Mouse (Mus musculus) forebrain, embryonic 13.5 days (tissue): Measurements from ENCODE around the gene Dvl3. TPM values are rescaled to one million over a fixed set of nuclear protein-coding genes. Genes with fewer than 3 reads are reported as not detected.

Experiments
- ATAC-seq: fragments of 200-750 bp; cut with Nextera tagmentation; 2 replicates; pipeline ENCODE4 v1.8.0; 2017
- H3K27ac ChIP-seq: fragments of 300-500 bp; sonication (generic); 2 replicates; pipeline ENCODE4 v1.5.1; 2015; ENCODE audit warnings: inconsistent platforms, mild to moderate bottlenecking, moderate library complexity
- H3K27me3 ChIP-seq: fragments of 300-500 bp; sonication (generic); 2 replicates; pipeline ENCODE4 v1.6.1; 2015; ENCODE audit warnings: mild to moderate bottlenecking, inconsistent platforms
- H3K36me3 ChIP-seq: fragments of 300-500 bp; sonication (generic); 2 replicates; pipeline ENCODE4 v1.6.1; 2015; ENCODE audit warnings: mild to moderate bottlenecking, inconsistent platforms; ENCODE audit not compliant: poor library complexity, severe bottlenecking
- H3K4me1 ChIP-seq: fragments of 300-500 bp; sonication (generic); 2 replicates; pipeline ENCODE4 v1.6.1; 2015; ENCODE audit warnings: inconsistent platforms
- H3K4me2 ChIP-seq: fragments of 300-500 bp; sonication (generic); 2 replicates; pipeline ENCODE4 v1.6.1; 2015; ENCODE audit warnings: inconsistent platforms, mild to moderate bottlenecking, moderate library complexity
- H3K4me3 ChIP-seq: fragments of 300-500 bp; sonication (generic); 2 replicates; pipeline ENCODE4 v1.5.1; 2015; ENCODE audit warnings: mild to moderate bottlenecking, inconsistent platforms
- H3K9ac ChIP-seq: fragments of 300-500 bp; sonication (generic); 2 replicates; pipeline ENCODE4 v1.6.1; 2015; ENCODE audit warnings: mild to moderate bottlenecking, inconsistent platforms
- H3K9me3 ChIP-seq: fragments of 300-500 bp; sonication (generic); replicated peaks from 2 replicates; pipeline ENCODE4 v1.6.1; 2016; ENCODE audit warnings: inconsistent platforms
- WGBS: fragments of 180-500 bp; shearing (Covaris S2); methylation state at CpG from one replicate; pipeline ENCODE4 v1.1.7; 2015; 5-methylcytosine and 5-hydroxymethylcytosine counted together
- polyA plus RNA-seq: library from polyadenylated mRNA; unstranded; fragments of >200 nt; fragmentation: Nextera tagmentation; extraction: Ambion mirVana; gene quantifications from 2 replicates; pipeline ENCODE4 v1.2.1, GENCODE M21; 2015

Gene Dvl3
- polyA plus RNA-seq, 1 experiment from 2014 or later: 31.4 TPM

- WGBS: 96% methylated on average over 5 of the region's 5 CpGs
- H3K4me2 ChIP-seq: no peak overlapping the region
- H3K9me3 ChIP-seq: no peaks in the 10 kb centered on the region
- no peak for ATAC-seq
- no peak overlapping the region for H3K9ac ChIP-seq
- H3K27me3 ChIP-seq: no peaks in the 10 kb centered on the region
- peaks cover 18% of the 10 kb centered on the region for H3K4me1 ChIP-seq
- H3K36me3 ChIP-seq: peaks cover 58% of the 10 kb centered on the region
- H3K4me3 ChIP-seq: no peak overlapping the region
- H3K27ac ChIP-seq: no peak overlapping the region
Observed at GRCm38 (mm10) chr16:20551691-20552090, 34.9 kb downstream of the Dvl3 start.

DNA sequence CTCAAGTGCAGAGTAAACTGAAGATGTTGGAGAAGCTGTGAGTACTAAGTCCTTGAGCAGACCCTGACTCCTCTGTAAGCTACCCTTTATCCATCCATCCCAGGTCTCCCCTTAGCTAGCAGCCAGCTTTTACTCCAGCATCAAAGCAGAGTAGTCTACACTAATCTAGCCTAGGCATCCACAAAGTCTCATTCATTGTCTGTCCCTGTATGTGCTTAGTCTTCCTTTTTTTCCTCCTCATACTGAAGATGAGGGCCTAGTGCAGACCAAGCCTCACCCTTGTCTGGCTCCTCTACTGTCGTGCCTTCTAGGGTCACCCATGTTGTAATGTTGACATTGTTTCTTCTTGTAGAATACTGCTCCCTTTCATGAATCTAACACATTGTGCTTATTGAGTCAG, 35.8 kb downstream of the Dvl3 start:
- Histone ChIP-seq H3K36me3 (peaks cover 62% of the 10 kb centered on the region), H3K4me2 (no peak overlapping the region), H3K4me1 (peaks cover 16% of the 10 kb centered on the region), H3K27me3 (no peaks in the 10 kb centered on the region), H3K9me3 (no peaks in the 10 kb centered on the region), H3K27ac (no peak overlapping the region), H3K9ac (no peak overlapping the region; the same call in 1 of the 2 replicates), H3K4me3 (no peak overlapping the region)
- WGBS: 86% methylated on average over 1 of the region's 1 CpGs
- ATAC-seq: no peak

DNA sequence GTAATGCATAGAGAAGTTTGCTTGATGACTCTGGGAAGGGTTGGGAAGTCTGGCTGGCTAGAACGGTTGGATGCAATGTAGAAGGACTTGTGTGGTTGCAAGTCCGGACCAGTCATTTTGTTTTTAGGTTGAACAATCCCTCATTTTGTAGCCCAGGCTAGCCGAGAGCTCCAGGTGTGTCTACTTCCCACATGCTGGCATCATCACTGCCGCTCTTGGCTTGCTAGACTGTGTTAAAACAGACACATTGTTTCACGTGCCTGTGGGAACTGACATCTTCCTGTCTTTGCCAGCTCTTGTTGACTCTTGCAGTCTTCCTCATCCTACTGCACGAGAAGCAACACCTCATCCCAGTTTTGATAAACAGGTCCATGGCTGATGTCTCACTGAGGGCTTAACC, 38.2 kb downstream of the Dvl3 start:
- no peaks in the 10 kb centered on the region for H3K9me3 ChIP-seq
- H3K9ac ChIP-seq: no peak overlapping the region
- no peak overlapping the region for H3K4me3 ChIP-seq
- no peaks in the 10 kb centered on the region for H3K4me1 ChIP-seq
- no peaks in the 10 kb centered on the region for H3K27me3 ChIP-seq
- 91% methylated on average over 6 of the region's 6 CpGs for WGBS
- no peak overlapping the region for H3K4me2 ChIP-seq
- peaks cover 84% of the 10 kb centered on the region for H3K36me3 ChIP-seq
- no peak overlapping the region for H3K27ac ChIP-seq
- no peak for ATAC-seq

DNA sequence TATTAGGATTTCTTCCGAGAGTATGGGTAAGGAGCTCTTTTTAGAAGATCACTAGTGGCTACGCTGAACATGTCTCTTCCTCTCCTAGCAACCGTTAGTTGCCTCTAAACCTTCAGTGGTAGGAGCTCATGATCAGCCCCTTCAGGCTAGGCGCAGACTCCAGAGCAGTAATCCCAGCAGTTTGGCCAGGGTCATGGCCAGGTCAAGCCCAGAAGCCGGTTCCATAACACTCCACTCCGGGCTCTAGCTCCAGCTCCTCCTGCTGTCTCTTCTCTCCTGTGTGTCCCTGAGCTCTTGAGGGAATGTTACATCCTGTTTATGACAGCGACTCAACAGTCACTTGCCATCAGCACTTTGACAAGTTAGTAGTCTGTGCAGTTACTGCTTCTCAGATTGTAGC, 40.6 kb downstream of the Dvl3 start:
- Histone ChIP-seq H3K27me3 (no peaks in the 10 kb centered on the region), H3K27ac (no peak overlapping the region), H3K4me1 (no peaks in the 10 kb centered on the region), H3K4me2 (no peak overlapping the region), H3K36me3 (peaks cover 87% of the 10 kb centered on the region), H3K9ac (no peak overlapping the region), H3K4me3 (no peak overlapping the region), H3K9me3 (no peaks in the 10 kb centered on the region)
- no peak for ATAC-seq
- 87% methylated on average over 7 of the region's 7 CpGs for whole genome bisulfite sequencing

GRCm38 (mm10) chr16:20565075-20565474, 48.3 kb downstream of the Dvl3 start:
- WGBS: 63% methylated on average over 1 of the region's 1 CpGs
- no peaks in the 10 kb centered on the region for H3K27me3 ChIP-seq
- H3K9me3 ChIP-seq: no peaks in the 10 kb centered on the region
- 0 out of 2 replicates have a peak, but pooled peaks have one; percentile 24 for ATAC-seq
- H3K27ac ChIP-seq: no peak overlapping the region
- peaks cover 35% of the 10 kb centered on the region for H3K36me3 ChIP-seq
- H3K9ac ChIP-seq: no peak overlapping the region
- no peaks in the 10 kb centered on the region for H3K4me1 ChIP-seq
- H3K4me2 ChIP-seq: no peak overlapping the region
- H3K4me3 ChIP-seq: no peak overlapping the region

Other genes starting within 250 kb of the Dvl3 start
- gene Parl, start 214.6 kb upstream of the Dvl3 start, polyA plus RNA-seq: 91.5 and 94.8 TPM in 2 replicates
- gene Cyp2ab1, start 191.6 kb upstream of the Dvl3 start, polyA plus RNA-seq: not detected in 2 replicates
- gene Abcc5, start 90.6 kb upstream of the Dvl3 start, polyA plus RNA-seq: 105 and 114 TPM in 2 replicates
- gene Eif2b5, start 18.2 kb upstream of the Dvl3 start, polyA plus RNA-seq: 101 and 112 TPM in 2 replicates
- gene Ap2m1, start 18.5 kb downstream of the Dvl3 start, polyA plus RNA-seq: 970 and 989 TPM in 2 replicates
- 75.3 TPM in 2 replicates for gene Abcf3, start 31.6 kb downstream of the Dvl3 start, polyA plus RNA-seq
- gene Vwa5b2, start 72.5 kb downstream of the Dvl3 start, polyA plus RNA-seq: 1.8 and 3.3 TPM in 2 replicates
- 21.1 and 23.9 TPM in 2 replicates for gene Eef1akmt4, start 94.6 kb downstream of the Dvl3 start, polyA plus RNA-seq
- 0.32 TPM in 1 of 2 replicates, not detected in the other for gene Gm49333, start 94.6 kb downstream of the Dvl3 start, polyA plus RNA-seq
- gene Alg3, start 94.8 kb downstream of the Dvl3 start, polyA plus RNA-seq: 36.6 and 41.6 TPM in 2 replicates
- 9.6 and 10.9 TPM in 2 replicates for gene Camk2n2, start 104.3 kb downstream of the Dvl3 start, polyA plus RNA-seq
- 7.1 and 7.8 TPM in 2 replicates for gene Ece2, start 112.8 kb downstream of the Dvl3 start, polyA plus RNA-seq
- gene Psmd2, start 134.7 kb downstream of the Dvl3 start, polyA plus RNA-seq: 388 and 416 TPM in 2 replicates
- gene Eif4g1, start 151.3 kb downstream of the Dvl3 start, polyA plus RNA-seq: 146 and 165 TPM in 2 replicates
- gene Fam131a, start 176.3 kb downstream of the Dvl3 start, polyA plus RNA-seq: 32.5 and 35.4 TPM in 2 replicates
- 101 and 104 TPM in 2 replicates for gene Polr2h, start 200.7 kb downstream of the Dvl3 start, polyA plus RNA-seq
- 13.2 and 14.5 TPM in 2 replicates for gene Clcn2, start 200.8 kb downstream of the Dvl3 start, polyA plus RNA-seq
- 1.8 and 2.8 TPM in 2 replicates for gene Chrd, start 216.1 kb downstream of the Dvl3 start, polyA plus RNA-seq
- 0.68 and 0.74 TPM in 2 replicates for gene Thpo, start 217.5 kb downstream of the Dvl3 start, polyA plus RNA-seq